Mouse (Mus musculus) midbrain, postnatal 0 days (tissue): ENCODE results near the gene Trp53rka. TPM values are rescaled to one million over a fixed set of nuclear protein-coding genes. Genes with fewer than 3 reads are reported as not detected.

Experiments
- ATAC-seq: fragments of 200-750 bp; cut with Nextera tagmentation; 2 replicates; pipeline ENCODE4 v1.8.0; 2017; ENCODE audit warnings: moderate number of reproducible peaks, mild to moderate bottlenecking, moderate TSS enrichment, moderate library complexity; ENCODE audit not compliant: low FRiP score
- DNase-seq: peaks from one replicate; pipeline ENCODE4 v3.0.0-alpha.2; 2015; ENCODE audit warnings: low spot score
- H3K27ac ChIP-seq: fragments of 300-500 bp; sonication (generic); 2 replicates; pipeline ENCODE4 v1.5.1; 2014; ENCODE audit warnings: low read depth, mild to moderate bottlenecking, low read length, mixed read lengths
- H3K27me3 ChIP-seq: fragments of 300-500 bp; sonication (generic); 2 replicates; pipeline ENCODE4 v1.6.1; 2014; ENCODE audit warnings: low read length, control low read depth, mixed read lengths; ENCODE audit not compliant: insufficient read depth
- H3K36me3 ChIP-seq: fragments of 300-500 bp; sonication (generic); 2 replicates; pipeline ENCODE4 v1.6.1; 2014; ENCODE audit warnings: low read length, control low read depth, mixed read lengths; ENCODE audit not compliant: insufficient read depth
- H3K4me1 ChIP-seq: fragments of 300-500 bp; sonication (generic); 2 replicates; pipeline ENCODE4 v1.6.1; 2014; ENCODE audit warnings: mild to moderate bottlenecking, control low read depth, antibody characterized with exemption, low read length, mixed read lengths; ENCODE audit not compliant: insufficient read depth
- H3K4me2 ChIP-seq: fragments of 300-500 bp; sonication (generic); 2 replicates; pipeline ENCODE4 v1.6.1; 2014; ENCODE audit warnings: low read depth, mild to moderate bottlenecking, low read length, mixed read lengths; ENCODE audit not compliant: poor library complexity, severe bottlenecking
- H3K4me3 ChIP-seq: fragments of 300-500 bp; sonication (generic); 2 replicates; pipeline ENCODE4 v1.5.1; 2014; ENCODE audit warnings: low read depth, mild to moderate bottlenecking, low read length, moderate library complexity
- H3K9ac ChIP-seq: fragments of 300-500 bp; sonication (generic); replicated peaks from 2 replicates; pipeline ENCODE4 v1.6.1; 2014; ENCODE audit warnings: mild to moderate bottlenecking, low read length, moderate library complexity, mixed read lengths; ENCODE audit not compliant: poor library complexity, severe bottlenecking
- H3K9me3 ChIP-seq: fragments of 300-500 bp; sonication (generic); 2 replicates; pipeline ENCODE4 v1.6.1; 2016; ENCODE audit warnings: low read length, control low read depth
- CTCF ChIP-seq: IDR thresholded peaks from 2 replicates; pipeline ENCODE4 v1.5.1; 2016; ENCODE audit warnings: antibody characterized with exemption, mild to moderate bottlenecking
- WGBS: fragments of 180-500 bp; shearing (Covaris S2); extraction: QIAGEN DNeasy Blood & Tissue Kit; methylation state at CpG from one replicate; pipeline ENCODE4 v1.1.7; 2014; 5-methylcytosine and 5-hydroxymethylcytosine counted together
- polyA plus RNA-seq: library from polyadenylated mRNA; unstranded; fragments of >200 nt; fragmentation: Nextera tagmentation; extraction: Ambion mirVana; gene quantifications from 2 replicates; pipeline ENCODE4 v1.2.1, GENCODE M21; 2015
- total RNA-seq: library from RNA; depleted of rRNA; stranded (reverse); fragments of >200 nt; gene quantifications from 2 replicates; pipeline ENCODE4 v1.2.3, GENCODE M21; 2014

Gene Trp53rka
- total and polyA plus RNA-seq, 2 experiments from 2014 or later: 37.0 to 37.1 TPM

DNA sequence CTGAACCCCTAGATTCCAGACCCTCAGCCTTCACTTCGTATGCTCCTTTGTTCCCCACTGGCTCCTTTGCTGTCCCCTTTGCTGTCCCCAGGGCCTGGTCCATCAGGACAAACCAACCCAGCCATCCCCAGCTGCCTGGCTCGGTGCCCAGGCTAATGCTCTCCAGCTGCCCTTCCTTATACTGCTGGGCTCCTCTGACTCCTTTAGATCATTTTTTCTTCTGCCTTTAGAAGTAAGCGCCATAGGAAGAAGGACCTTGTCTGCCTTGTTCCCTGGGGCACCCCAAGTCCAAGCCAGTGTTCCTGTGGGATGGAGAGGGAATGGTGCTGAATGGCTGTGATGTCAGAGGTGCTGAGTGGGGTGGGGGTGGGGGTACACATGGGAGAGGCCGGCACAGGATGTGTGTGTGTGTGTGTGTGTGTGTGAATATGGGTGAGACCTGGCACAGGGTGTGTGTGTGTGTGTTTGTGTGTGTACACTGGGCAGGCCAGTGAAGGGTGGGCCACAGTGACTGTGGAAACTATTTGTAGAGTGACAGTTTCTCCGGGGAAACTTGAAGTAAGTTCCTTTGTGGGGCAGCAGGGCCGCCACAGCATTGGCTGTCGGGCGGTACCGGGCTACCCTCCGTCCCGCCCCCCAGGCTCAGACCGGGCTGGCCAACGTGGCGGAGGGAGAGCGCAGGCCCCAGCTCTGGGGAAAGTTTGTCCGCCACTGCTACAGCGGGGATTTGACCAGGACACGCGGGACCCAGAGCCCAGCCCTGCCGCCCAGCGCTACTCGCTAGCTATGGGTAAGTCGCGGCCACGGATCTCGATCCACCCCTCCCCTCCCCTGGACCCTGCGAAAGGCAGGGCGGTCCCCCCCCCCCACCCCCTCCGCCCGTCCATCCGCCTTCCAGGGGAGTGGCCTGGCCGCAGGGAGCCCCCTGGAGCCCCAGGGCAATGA lies 10.4 kb upstream of the Trp53rka start, which contains the start of gene Slc2a10:
TSS of gene Slc2a10 (plus strand) at position 529 of the 945 bp plus-strand sequence.
- peak; percentile 70 for DNase-seq
- H3K9ac ChIP-seq: peak within 1 kb of the TSS; percentile 48
- no peak within 1 kb of the TSS; the same call in 1 of the 2 replicates for H3K27ac ChIP-seq
- no peaks in the 10 kb centered on the region for H3K9me3 ChIP-seq
- no peaks in the 10 kb centered on the region for H3K27me3 ChIP-seq
- ATAC-seq: peak; percentile 52
- TF ChIP-seq CTCF: no peak
- WGBS: 5% methylated on average over 24 of the region's 32 CpGs
- no peaks in the 10 kb centered on the region; the same call in 1 of the 2 replicates for H3K4me1 ChIP-seq
- peak within 1 kb of the TSS; percentile 22 for H3K4me3 ChIP-seq
- H3K4me2 ChIP-seq: peak within 1 kb of the TSS; percentile 41
- no peaks in the 10 kb centered on the region for H3K36me3 ChIP-seq

DNA sequence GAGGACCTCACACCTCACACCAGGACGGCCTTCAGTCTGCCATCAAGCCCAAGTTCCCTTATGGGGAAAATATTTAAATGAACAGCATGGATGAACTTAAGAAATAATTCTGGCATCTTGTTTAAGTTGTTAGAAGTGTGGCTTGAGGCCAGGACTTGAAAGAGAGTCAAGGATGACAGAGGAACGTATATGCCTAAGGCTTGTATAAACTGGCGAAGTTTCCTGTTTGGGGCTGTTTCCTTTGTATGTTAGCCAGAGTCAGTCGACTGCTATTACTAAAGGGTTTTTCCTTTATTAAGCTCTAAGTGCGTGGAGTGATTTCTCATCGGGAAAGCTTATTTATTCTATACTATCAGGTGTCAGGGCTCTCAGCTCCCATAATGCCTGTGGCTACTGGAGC lies 5.7 kb upstream of the Trp53rka start:
- H3K4me3 ChIP-seq: no peak overlapping the region
- TF ChIP-seq CTCF: no peak
- no peak overlapping the region for H3K9ac ChIP-seq
- no peak overlapping the region for H3K4me2 ChIP-seq
- no peak for DNase-seq
- H3K36me3 ChIP-seq: no peaks in the 10 kb centered on the region
- 77% methylated on average over 6 of the region's 6 CpGs for WGBS
- no peak overlapping the region for H3K27ac ChIP-seq
- H3K9me3 ChIP-seq: no peaks in the 10 kb centered on the region
- no peaks in the 10 kb centered on the region for H3K4me1 ChIP-seq
- H3K27me3 ChIP-seq: no peaks in the 10 kb centered on the region
- ATAC-seq: no peak

DNA sequence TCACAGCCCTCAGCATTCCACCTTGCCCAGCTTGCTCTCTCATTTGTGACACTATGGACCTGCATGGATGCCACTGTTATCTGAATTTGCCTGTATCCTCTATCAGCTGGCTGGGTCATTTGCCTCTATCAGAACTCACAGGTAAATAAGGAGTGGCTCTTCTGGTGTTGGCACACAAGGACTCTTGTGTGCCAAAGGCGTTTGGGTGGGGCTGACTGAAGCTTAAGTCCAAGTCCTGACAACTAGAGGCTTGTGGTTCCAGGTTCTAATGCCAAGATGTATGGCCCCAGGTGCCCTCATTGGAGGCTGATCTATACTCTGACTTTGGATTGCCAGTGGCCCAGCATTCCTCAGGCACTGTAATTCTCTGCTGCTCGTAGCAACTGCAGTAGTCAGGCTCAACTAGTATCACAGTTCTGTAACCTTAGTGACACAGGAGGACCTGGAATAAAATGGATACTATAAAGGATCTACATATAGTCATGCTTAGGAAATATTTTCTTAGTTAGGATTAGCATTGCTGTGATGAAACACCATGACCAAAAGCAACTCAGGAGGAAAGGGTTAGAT lies 4.7 kb upstream of the Trp53rka start:
- Histone ChIP-seq H3K9ac (no peak overlapping the region), H3K9me3 (no peaks in the 10 kb centered on the region), H3K27ac (no peak overlapping the region), H3K4me2 (no peak overlapping the region), H3K27me3 (no peaks in the 10 kb centered on the region), H3K36me3 (no peaks in the 10 kb centered on the region), H3K4me3 (no peak overlapping the region), H3K4me1 (no peaks in the 10 kb centered on the region)
- ATAC-seq (no peak), DNase-seq (no peak)
- TF ChIP-seq CTCF: no peak
- 83% methylated on average over 2 of the region's 2 CpGs for WGBS

DNA sequence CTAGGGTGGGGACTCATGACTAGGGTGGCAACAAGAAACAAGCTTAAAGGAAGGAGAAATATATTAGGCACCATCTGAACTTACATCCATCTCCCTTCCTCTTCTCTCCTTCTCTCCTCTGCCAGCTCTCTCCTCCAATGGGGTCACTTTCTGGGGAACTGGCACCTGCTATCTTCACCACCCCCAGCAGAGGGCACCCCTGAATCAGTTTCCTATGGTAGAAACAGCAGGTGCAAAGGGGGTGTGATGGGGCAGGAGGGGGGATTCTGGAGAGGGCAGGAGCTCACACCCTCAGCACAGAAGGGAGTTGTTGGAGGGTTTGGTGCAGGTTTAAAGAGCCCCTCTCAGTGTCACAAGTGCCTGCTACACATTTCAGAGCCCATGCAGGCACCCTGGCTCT lies 3.1 kb upstream of the Trp53rka start:
- Histone ChIP-seq H3K4me1 (no peaks in the 10 kb centered on the region), H3K36me3 (no peaks in the 10 kb centered on the region), H3K9ac (no peak overlapping the region), H3K4me3 (no peak overlapping the region), H3K27me3 (no peaks in the 10 kb centered on the region), H3K27ac (no peak overlapping the region), H3K4me2 (no peak overlapping the region), H3K9me3 (no peaks in the 10 kb centered on the region)
- DNase-seq (no peak), ATAC-seq (no peak)
- TF ChIP-seq CTCF: peak; percentile 61

DNA sequence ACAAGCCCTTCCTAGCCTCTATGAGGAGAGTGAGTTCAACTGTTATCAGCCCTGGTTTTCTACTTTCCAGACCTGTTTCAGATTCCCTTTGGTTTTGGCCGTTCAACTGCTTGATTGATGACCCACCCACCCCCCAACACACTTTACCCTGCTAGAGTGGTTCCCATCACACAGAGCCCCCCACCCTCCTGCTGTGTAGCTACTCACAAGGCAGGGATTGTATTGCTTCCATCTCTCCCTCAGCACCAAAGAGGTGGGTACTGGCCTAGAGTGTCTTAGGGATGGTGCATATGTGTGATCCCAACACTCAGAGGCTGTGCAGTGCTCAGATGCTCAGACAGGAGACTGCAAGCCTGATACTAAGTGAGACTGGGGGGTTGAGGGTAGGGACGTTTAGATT lies 1.4 kb upstream of the Trp53rka start:
- peaks cover 10% of the 10 kb centered on the region for H3K36me3 ChIP-seq
- H3K9ac ChIP-seq: peak overlapping the region; percentile 83; the same call in 1 of the 2 replicates
- H3K4me1 ChIP-seq: no peaks in the 10 kb centered on the region
- WGBS: 47% methylated on average over 2 of the region's 2 CpGs
- no peak overlapping the region for H3K4me2 ChIP-seq
- H3K27me3 ChIP-seq: no peaks in the 10 kb centered on the region
- no peaks in the 10 kb centered on the region for H3K9me3 ChIP-seq
- peak overlapping the region; percentile 80 for H3K27ac ChIP-seq
- no peak for DNase-seq
- H3K4me3 ChIP-seq: no peak overlapping the region
- ATAC-seq: no peak
- TF ChIP-seq CTCF: no peak
